Mouse (Mus musculus): ENCODE measurements at regions not wholly inside any gene's neighbourhood (a gene's known extent, or its start where the extent isn't known, plus 50 kb on each side); places are given as distances from the start of the nearest gene placed in this dataset.

DNA sequence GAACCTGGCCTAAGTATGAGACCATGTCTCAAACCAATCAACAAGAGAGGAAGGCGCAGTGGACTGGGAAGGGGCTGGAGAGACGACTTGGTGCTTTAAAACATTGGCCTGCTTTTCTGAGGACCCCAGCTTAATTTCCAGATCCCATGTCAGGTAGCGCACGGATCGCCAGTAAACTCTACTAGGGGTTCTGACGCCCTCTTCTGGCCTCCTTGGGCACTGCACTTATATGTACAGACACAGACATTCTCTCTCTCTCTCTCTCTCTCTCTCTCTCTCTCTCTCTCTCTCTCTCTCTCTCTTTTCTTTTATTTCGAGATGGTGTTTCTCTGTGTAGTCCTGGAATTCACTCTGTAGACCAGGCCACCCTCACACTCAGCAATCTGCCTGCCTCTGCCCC is 60.0 kb upstream of the Zfp217 start:
- no peaks in the 10 kb centered on the region for H3K27me3 ChIP-seq (ENCODE audit: control insufficient read depth, insufficient read depth, low read length)
- DNase-seq (ENCODE audit: low spot score) (no peak), ATAC-seq (ENCODE audit: low FRiP score, low TSS enrichment) (no peak)
- H3K27ac ChIP-seq (replicated peaks) = no peak overlapping the region
- no peaks in the 10 kb centered on the region for H3K36me3 ChIP-seq (ENCODE audit: control insufficient read depth, insufficient read depth, low read length)
- WGBS = 82% methylated on average over 7 of the region's 7 CpGs
- H3K4me1 ChIP-seq (replicated peaks; ENCODE audit: control insufficient read depth, insufficient read depth) = no peaks in the 10 kb centered on the region
- TF ChIP-seq CTCF (IDR thresholded peaks at IDR 0.05; ENCODE audit: low read depth) (peak; percentile 44), EP300 (optimal IDR thresholded peaks at IDR 0.05) (no peak)
- no peaks in the 10 kb centered on the region for H3K9me3 ChIP-seq (ENCODE audit: control insufficient read depth, low read length)
- H3K4me3 ChIP-seq (ENCODE audit: low read depth, low read length) = no peak overlapping the region
- H3K9ac ChIP-seq (ENCODE audit: low read length) = no peak overlapping the region
- H3K4me2 ChIP-seq (replicated peaks; ENCODE audit: low read depth) = no peak overlapping the region

DNA sequence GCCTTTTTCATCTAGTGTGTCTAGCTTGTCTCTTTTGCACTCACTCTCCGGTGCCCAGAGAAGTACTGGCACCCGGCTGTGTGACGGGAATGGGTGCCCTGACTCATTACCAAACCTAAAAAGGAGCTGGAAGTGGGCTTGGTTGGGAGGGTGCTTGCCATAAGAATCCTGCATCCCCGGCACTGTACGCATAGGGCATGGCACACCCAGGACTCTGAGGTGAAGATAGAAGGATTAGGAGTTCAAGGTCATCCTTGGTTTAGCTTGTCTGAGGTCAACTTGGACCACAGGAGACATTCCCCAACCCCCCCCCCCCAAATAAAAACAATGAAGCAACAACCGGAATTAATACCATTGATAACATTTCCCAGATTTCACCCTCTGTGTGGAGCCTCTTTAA is 59.5 kb upstream of the Zfp217 start:
- WGBS = 96% methylated on average over 6 of the region's 6 CpGs

DNA sequence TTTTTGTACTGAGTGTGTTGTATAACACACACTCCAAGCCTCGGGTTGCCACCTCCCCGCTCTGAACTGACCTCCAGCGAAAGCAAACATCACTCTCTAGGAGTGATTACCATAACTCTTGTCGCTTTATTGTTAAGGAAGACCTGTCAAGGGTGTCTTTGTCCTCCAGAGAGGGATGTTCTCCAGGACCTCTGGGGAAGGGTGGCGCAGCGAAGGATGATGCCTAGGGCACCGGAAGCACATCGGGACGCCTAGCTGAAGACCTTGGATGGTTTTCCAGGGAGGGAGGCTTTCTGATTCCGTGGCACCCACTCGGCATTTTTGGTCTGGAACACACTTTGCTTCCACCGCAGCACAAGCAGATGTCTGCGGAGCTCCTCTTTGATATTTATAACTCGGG is 59.0 kb upstream of the Zfp217 start:
- H3K4me2 ChIP-seq (replicated peaks; ENCODE audit: low read depth) = no peak overlapping the region
- WGBS = 54% methylated on average over 14 of the region's 14 CpGs
- no peak for TF ChIP-seq CTCF (IDR thresholded peaks at IDR 0.05; ENCODE audit: low read depth)
- TF ChIP-seq EP300 (optimal IDR thresholded peaks at IDR 0.05) = no peak

More for the DNA sequence above, 59.5 kb upstream of the Zfp217 start:
- ATAC-seq (ENCODE audit: low FRiP score, low TSS enrichment) (no peak), DNase-seq (ENCODE audit: low spot score) (no peak)
- no peaks in the 10 kb centered on the region for H3K36me3 ChIP-seq (ENCODE audit: control insufficient read depth, insufficient read depth, low read length)
- no peaks in the 10 kb centered on the region for H3K27me3 ChIP-seq (ENCODE audit: control insufficient read depth, insufficient read depth, low read length)
- H3K4me3 ChIP-seq (ENCODE audit: low read depth, low read length) = no peak overlapping the region
- no peak overlapping the region for H3K4me2 ChIP-seq (replicated peaks; ENCODE audit: low read depth)
- no peaks in the 10 kb centered on the region for H3K4me1 ChIP-seq (replicated peaks; ENCODE audit: control insufficient read depth, insufficient read depth)
- TF ChIP-seq EP300 (optimal IDR thresholded peaks at IDR 0.05) (no peak), CTCF (IDR thresholded peaks at IDR 0.05; ENCODE audit: low read depth) (no peak)
- H3K9me3 ChIP-seq (ENCODE audit: control insufficient read depth, low read length) = no peaks in the 10 kb centered on the region
- no peak overlapping the region for H3K27ac ChIP-seq (replicated peaks)
- H3K9ac ChIP-seq (ENCODE audit: low read length) = no peak overlapping the region

DNA sequence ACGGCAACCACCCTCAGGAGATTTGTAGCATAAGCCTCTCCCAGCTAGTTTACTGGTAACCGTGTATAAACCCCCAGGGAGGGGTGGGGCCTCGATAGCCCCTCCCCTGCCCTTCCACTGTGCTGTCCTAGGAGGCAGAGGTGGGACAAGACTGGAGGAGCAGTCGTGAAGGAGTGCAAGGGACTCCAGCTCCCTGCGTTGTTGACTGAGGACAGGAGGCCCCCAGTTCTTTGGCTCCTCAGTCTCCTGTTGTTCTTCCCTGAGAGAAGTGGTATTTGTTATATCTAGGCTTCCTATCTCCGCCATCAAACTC is 58.5 kb upstream of the Zfp217 start:
- no peaks in the 10 kb centered on the region for H3K27me3 ChIP-seq (ENCODE audit: control insufficient read depth, insufficient read depth, low read length)
- TF ChIP-seq CTCF (IDR thresholded peaks at IDR 0.05; ENCODE audit: low read depth) = no peak; the same call in 1 of the 2 replicates
- no peak for TF ChIP-seq EP300 (optimal IDR thresholded peaks at IDR 0.05)
- DNase-seq (ENCODE audit: low spot score) = no peak
- H3K9me3 ChIP-seq (ENCODE audit: control insufficient read depth, low read length) = no peaks in the 10 kb centered on the region
- H3K4me1 ChIP-seq (replicated peaks; ENCODE audit: control insufficient read depth, insufficient read depth) = no peaks in the 10 kb centered on the region
- no peak overlapping the region for H3K27ac ChIP-seq (replicated peaks)
- WGBS = 13% methylated on average over 6 of the region's 6 CpGs
- H3K9ac ChIP-seq (ENCODE audit: low read length) = no peak overlapping the region
- no peak overlapping the region for H3K4me3 ChIP-seq (ENCODE audit: low read depth, low read length)
- no peaks in the 10 kb centered on the region for H3K36me3 ChIP-seq (ENCODE audit: control insufficient read depth, insufficient read depth, low read length)
- H3K4me2 ChIP-seq (replicated peaks; ENCODE audit: low read depth) = no peak overlapping the region
- ATAC-seq (ENCODE audit: low FRiP score, low TSS enrichment) = no peak

More for the DNA sequence above, 59.0 kb upstream of the Zfp217 start:
- no peak overlapping the region for H3K4me3 ChIP-seq (ENCODE audit: low read depth, low read length)
- H3K9ac ChIP-seq (ENCODE audit: low read length) = no peak overlapping the region
- H3K9me3 ChIP-seq (ENCODE audit: control insufficient read depth, low read length) = no peaks in the 10 kb centered on the region
- DNase-seq (ENCODE audit: low spot score) (no peak), ATAC-seq (ENCODE audit: low FRiP score, low TSS enrichment) (no peak)
- no peaks in the 10 kb centered on the region for H3K36me3 ChIP-seq (ENCODE audit: control insufficient read depth, insufficient read depth, low read length)
- no peaks in the 10 kb centered on the region for H3K27me3 ChIP-seq (ENCODE audit: control insufficient read depth, insufficient read depth, low read length)
- H3K27ac ChIP-seq (replicated peaks) = no peak overlapping the region
- H3K4me1 ChIP-seq (replicated peaks; ENCODE audit: control insufficient read depth, insufficient read depth) = no peaks in the 10 kb centered on the region

DNA sequence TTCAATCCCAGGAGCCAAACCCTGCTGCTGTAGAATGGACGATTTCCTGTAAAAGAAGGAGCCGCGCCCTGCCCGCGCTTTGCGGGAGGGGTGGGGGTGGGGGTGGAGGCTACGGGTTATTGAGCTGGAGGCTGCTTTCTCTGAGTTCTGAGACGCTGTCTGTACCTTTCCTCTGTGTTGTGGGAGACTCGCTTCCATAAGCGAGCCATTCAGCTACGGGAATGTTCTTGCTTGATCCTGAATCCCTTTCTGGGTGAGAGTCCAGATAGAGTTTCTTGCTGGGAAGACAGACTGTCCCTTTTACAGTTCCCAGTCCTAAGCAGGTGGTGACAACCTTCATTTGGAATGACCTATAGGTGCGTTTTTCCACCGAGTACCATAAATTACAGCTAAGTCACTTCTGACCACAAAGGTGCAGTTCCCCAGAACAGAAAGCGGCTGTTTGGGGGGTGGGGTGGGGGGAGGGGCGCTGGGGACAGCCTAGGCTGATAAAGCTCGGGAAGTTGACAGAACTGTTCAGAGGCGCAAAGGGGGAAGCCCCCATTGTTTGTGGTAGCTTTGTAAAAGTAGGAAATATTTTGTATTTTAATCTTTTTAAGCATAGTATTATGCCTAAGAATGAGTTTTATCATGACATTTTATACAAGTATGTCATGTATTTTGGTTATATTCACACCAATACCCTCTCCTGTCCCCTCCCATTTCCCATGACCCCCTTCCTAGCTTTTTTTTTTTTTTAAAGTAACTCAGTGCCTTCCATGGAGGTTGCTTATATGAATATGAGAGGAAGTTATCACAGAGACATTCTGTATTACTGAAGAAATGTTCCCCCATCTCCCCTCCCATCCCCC is 57.9 kb upstream of the Zfp217 start:
- no peak for ATAC-seq (ENCODE audit: low FRiP score, low TSS enrichment)
- under 1% methylated on average over 17 of the region's 17 CpGs for WGBS
- H3K9ac ChIP-seq (ENCODE audit: low read length) = peak overlapping the region; percentile 48; the same call in 1 of the 2 replicates

DNA sequence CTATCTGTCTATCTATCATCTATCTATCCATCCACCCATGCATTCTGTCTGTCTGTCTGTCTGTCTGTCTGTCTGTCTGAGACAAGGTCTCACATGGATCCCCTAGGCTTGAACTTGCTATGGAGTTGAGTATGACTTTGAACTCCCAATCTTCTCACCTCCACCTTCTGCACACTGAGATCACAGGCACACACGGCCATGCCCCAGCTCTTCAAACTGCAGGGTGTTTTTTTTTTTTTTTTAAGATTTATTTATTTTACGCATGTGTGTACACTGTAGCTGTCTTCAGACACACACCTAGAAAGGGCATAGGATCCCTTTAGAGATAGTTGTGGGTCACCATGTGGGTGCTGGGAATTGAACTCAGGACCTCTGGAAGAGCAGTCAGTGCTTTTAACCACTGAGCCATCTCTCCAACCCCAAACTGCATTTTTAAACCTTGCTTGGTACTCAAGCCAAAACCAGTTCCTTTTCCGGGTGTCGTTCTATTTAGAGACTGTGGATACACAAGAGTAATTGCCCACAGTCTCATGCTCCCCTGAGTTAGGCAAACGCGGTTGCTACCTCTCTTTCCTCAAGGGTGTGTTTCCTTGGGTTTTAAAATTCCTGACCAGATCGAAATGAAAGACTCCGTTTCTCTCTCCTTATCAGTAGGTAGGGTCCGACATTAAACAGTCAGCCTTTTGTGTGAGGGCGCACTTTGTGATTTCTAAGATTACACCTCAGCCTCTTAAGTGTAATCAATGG is 57.0 kb upstream of the Zfp217 start:
- Histone ChIP-seq H3K9ac (ENCODE audit: low read length) (no peak overlapping the region), H3K27ac (replicated peaks) (peak overlapping the region; percentile 76), H3K4me2 (replicated peaks; ENCODE audit: low read depth) (peak overlapping the region; percentile 66), H3K27me3 (ENCODE audit: control insufficient read depth, insufficient read depth, low read length) (no peaks in the 10 kb centered on the region), H3K4me3 (ENCODE audit: low read depth, low read length) (peak overlapping the region; percentile 35), H3K9me3 (ENCODE audit: control insufficient read depth, low read length) (no peaks in the 10 kb centered on the region), H3K36me3 (ENCODE audit: control insufficient read depth, insufficient read depth, low read length) (no peaks in the 10 kb centered on the region), H3K4me1 (replicated peaks; ENCODE audit: control insufficient read depth, insufficient read depth) (no peaks in the 10 kb centered on the region)
- ATAC-seq (ENCODE audit: low FRiP score, low TSS enrichment) = no peak
- no peak for DNase-seq (ENCODE audit: low spot score)
- WGBS = 15% methylated on average over 10 of the region's 10 CpGs
- no peak for TF ChIP-seq CTCF (IDR thresholded peaks at IDR 0.05; ENCODE audit: low read depth)
- no peak for TF ChIP-seq EP300 (optimal IDR thresholded peaks at IDR 0.05)

More for the DNA sequence above, 57.9 kb upstream of the Zfp217 start:
- Histone ChIP-seq H3K4me3 (ENCODE audit: low read depth, low read length) (peak overlapping the region; percentile 35), H3K4me1 (replicated peaks; ENCODE audit: control insufficient read depth, insufficient read depth) (no peaks in the 10 kb centered on the region), H3K9me3 (ENCODE audit: control insufficient read depth, low read length) (no peaks in the 10 kb centered on the region), H3K27ac (replicated peaks) (peak overlapping the region; percentile 76), H3K27me3 (ENCODE audit: control insufficient read depth, insufficient read depth, low read length) (no peaks in the 10 kb centered on the region), H3K36me3 (ENCODE audit: control insufficient read depth, insufficient read depth, low read length) (no peaks in the 10 kb centered on the region), H3K4me2 (replicated peaks; ENCODE audit: low read depth) (peak overlapping the region; percentile 66)
- no peak for TF ChIP-seq CTCF (IDR thresholded peaks at IDR 0.05; ENCODE audit: low read depth)
- TF ChIP-seq EP300 (optimal IDR thresholded peaks at IDR 0.05) = no peak
- DNase-seq (ENCODE audit: low spot score) = peak; percentile 65
